Mouse (Mus musculus) lung, adult 2 months (tissue): Measurements from ENCODE around the gene Tagln3.

Source experiments
- CTCF ChIP-seq: fragments of 200-500 bp; IDR thresholded peaks from 2 replicates; pipeline ENCODE4 v1.5.1; 2011; ENCODE audit warnings: mild to moderate bottlenecking, low read length, control low read depth; ENCODE audit not compliant: insufficient read depth
- POLR2A ChIP-seq: fragments of 200-500 bp; IDR thresholded peaks from 2 replicates; pipeline ENCODE4 v1.6.1; 2011; ENCODE audit warnings: low read depth, mild to moderate bottlenecking, control low read depth, low read length, borderline replicate concordance; ENCODE audit errors: extremely low read depth

- no peak for TF ChIP-seq POLR2A
- no peak for TF ChIP-seq CTCF
Observed at GRCm38 (mm10) chr16:45686833-45687232, 37.6 kb downstream of the Tagln3 start.
